Mouse (Mus musculus) hindbrain, embryonic 10.5 days (tissue): Measurements from ENCODE around the gene Bloc1s1. TPM values are rescaled to one million over a fixed set of nuclear protein-coding genes. Genes with fewer than 3 reads are reported as not detected.

ENCODE experiments used
- DNase-seq: peaks from one replicate; pipeline ENCODE4 v3.0.0-alpha.2; 2017; ENCODE audit warnings: low spot score
- H3K27ac ChIP-seq: fragments of 300-500 bp; sonication (generic); 2 replicates; pipeline ENCODE4 v1.5.1; 2016; ENCODE audit warnings: mild to moderate bottlenecking, moderate library complexity
- H3K27me3 ChIP-seq: fragments of 300-500 bp; sonication (generic); 2 replicates; pipeline ENCODE4 v1.6.1; 2016; ENCODE audit warnings: mild to moderate bottlenecking; ENCODE audit not compliant: poor library complexity, insufficient read depth, severe bottlenecking
- H3K36me3 ChIP-seq: fragments of 300-500 bp; sonication (generic); 2 replicates; pipeline ENCODE4 v1.6.1; 2016; ENCODE audit warnings: mild to moderate bottlenecking, moderate library complexity
- H3K4me1 ChIP-seq: fragments of 300-500 bp; sonication (generic); replicated peaks from 2 replicates; pipeline ENCODE4 v1.6.1; 2016; ENCODE audit warnings: mild to moderate bottlenecking
- H3K4me3 ChIP-seq: fragments of 300-500 bp; sonication (generic); 2 replicates; pipeline ENCODE4 v1.5.1; 2016; ENCODE audit warnings: mild to moderate bottlenecking, moderate library complexity
- H3K9me3 ChIP-seq: fragments of 300-500 bp; sonication (generic); 2 replicates; pipeline ENCODE4 v1.6.1; 2016; ENCODE audit warnings: mild to moderate bottlenecking, moderate library complexity
- WGBS: fragments of 180-500 bp; shearing (Covaris S2); methylation state at CpG from one replicate; pipeline ENCODE4 v1.1.7; 2016; 5-methylcytosine and 5-hydroxymethylcytosine counted together
- polyA plus RNA-seq: library from polyadenylated mRNA; unstranded; fragments of >200 nt; fragmentation: Nextera tagmentation; extraction: Ambion mirVana; gene quantifications from 2 replicates; pipeline ENCODE4 v1.2.1, GENCODE M21; 2016

The Bloc1s1 gene
- 229 and 285 TPM in 2 replicates for polyA plus RNA-seq

DNA sequence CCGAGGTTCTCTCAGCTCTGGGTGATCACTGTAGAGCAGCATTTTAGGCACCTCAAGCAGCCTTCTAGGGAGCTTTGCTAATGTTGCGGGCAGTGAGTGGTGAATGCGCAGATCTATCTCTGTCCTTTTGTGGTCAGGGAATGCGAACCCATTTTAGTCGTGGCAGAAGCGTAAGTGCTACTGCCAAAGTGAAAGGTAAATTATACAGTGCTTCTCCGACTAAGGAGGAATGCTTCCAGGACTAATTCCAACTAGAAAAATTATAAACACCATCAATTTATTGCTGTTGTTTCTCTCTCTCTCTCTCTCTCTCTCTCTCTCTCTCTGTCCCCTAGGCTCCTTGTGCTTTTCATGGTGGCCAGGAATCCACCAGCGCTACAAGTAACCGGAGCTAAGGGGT, at the start of gene Bloc1s1:
Bloc1s1 (minus strand) TSS at position 101 of the 400 bp plus-strand sequence.
- peak within 1 kb of the TSS; percentile 91 for H3K27ac ChIP-seq
- H3K4me3 ChIP-seq = peak within 1 kb of the TSS; percentile 78
- DNase-seq = no peak
- H3K9me3 ChIP-seq = no peaks in the 10 kb centered on the region
- peaks cover 17% of the 10 kb centered on the region for H3K27me3 ChIP-seq
- 65% methylated on average over 9 of the region's 9 CpGs for WGBS
- H3K4me1 ChIP-seq = peaks cover 48% of the 10 kb centered on the region
- H3K36me3 ChIP-seq = 0 out of 2 replicates have a peak, but pooled peaks cover 3% of the 10 kb centered on the region

DNA sequence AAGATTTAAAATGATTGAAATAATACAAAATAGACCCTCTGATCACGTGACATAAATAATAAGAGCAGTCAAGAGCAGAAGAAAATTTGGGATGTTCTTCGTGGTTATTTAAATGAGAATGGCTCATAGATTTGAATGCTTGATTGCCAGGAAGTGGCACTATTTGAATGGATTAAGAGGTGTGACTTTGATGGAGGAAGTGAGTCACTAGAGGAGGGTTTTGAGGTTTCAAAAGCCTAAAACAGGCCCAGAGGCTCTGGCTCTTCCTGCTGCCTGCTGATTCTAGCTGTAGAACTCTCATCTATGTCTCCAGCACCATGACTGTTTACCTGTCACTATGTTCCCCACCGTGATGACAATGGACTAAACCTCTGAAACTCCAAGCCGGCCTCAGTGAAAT, 49.0 kb upstream of the Bloc1s1 start:
- H3K27me3 ChIP-seq = no peaks in the 10 kb centered on the region
- H3K4me3 ChIP-seq = no peak overlapping the region
- no peaks in the 10 kb centered on the region for H3K9me3 ChIP-seq
- WGBS = 81% methylated on average over 4 of the region's 4 CpGs
- no peaks in the 10 kb centered on the region for H3K36me3 ChIP-seq
- 0 out of 2 replicates have a peak, but pooled peaks cover 3% of the 10 kb centered on the region for H3K4me1 ChIP-seq
- H3K27ac ChIP-seq = no peak overlapping the region
- DNase-seq = no peak

DNA sequence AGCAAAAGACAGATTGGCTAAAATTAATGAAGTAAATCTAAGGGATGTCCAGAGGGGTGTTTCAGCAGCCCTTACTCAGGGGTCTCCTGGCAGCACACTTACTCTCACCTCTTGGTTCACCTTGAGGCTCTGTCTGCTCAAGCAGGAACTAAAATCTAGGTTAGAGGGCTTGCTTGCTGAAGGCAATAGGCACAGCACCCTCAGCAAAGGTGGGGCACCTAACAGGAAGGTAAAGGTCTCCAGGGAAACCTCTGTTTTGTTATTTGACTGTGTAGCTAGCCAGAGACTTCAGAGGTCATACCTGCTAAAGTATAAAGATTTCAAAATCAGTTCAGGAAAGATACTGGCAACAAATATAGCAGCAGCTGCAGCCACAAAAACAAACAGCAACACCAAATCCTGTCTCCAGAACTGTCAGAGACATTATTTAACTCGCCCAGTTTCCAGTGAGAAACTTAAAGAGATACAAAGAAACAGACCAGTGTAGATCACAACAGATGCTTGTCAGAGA, 47.0 kb upstream of the Bloc1s1 start:
- Histone ChIP-seq H3K9me3 (no peaks in the 10 kb centered on the region), H3K27ac (no peak overlapping the region), H3K4me1 (no peaks in the 10 kb centered on the region), H3K36me3 (no peaks in the 10 kb centered on the region), H3K27me3 (no peaks in the 10 kb centered on the region), H3K4me3 (no peak overlapping the region)
- 51% methylated on average over 1 of the region's 1 CpGs for WGBS
- DNase-seq = no peak

- no peaks in the 10 kb centered on the region for H3K27me3 ChIP-seq
- WGBS = 38% methylated on average over 1 of the region's 1 CpGs
- H3K36me3 ChIP-seq = no peaks in the 10 kb centered on the region
- no peaks in the 10 kb centered on the region for H3K4me1 ChIP-seq
- no peaks in the 10 kb centered on the region for H3K9me3 ChIP-seq
- no peak overlapping the region for H3K4me3 ChIP-seq
- H3K27ac ChIP-seq = no peak overlapping the region
- no peak for DNase-seq
Observed at GRCm38 (mm10) chr10:128968341-128968749, 44.5 kb upstream of the Bloc1s1 start.

DNA sequence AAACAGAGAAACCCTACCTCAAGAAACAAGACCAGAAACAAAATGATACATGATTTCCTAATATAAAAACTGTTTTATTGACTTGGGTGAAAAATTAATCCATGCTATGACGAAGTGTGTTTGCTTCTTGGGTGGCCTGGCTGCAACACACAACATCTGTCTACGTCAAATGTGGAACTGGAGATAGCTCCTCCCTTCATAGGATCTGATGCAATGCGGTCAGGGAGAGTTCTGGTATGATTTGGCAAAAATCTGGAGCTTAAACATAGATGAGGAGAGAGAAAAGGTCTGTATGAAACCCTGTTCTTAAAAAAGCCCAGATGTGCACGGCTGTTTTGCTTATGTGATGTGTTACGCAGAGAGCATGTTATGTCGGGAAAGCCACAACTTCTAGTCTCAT, 42.0 kb upstream of the Bloc1s1 start:
- 89% methylated on average over 6 of the region's 6 CpGs for WGBS
- H3K9me3 ChIP-seq = no peaks in the 10 kb centered on the region
- no peaks in the 10 kb centered on the region for H3K4me1 ChIP-seq
- H3K27ac ChIP-seq = no peak overlapping the region
- H3K27me3 ChIP-seq = no peaks in the 10 kb centered on the region
- no peak for DNase-seq
- no peaks in the 10 kb centered on the region for H3K36me3 ChIP-seq
- no peak overlapping the region for H3K4me3 ChIP-seq

DNA sequence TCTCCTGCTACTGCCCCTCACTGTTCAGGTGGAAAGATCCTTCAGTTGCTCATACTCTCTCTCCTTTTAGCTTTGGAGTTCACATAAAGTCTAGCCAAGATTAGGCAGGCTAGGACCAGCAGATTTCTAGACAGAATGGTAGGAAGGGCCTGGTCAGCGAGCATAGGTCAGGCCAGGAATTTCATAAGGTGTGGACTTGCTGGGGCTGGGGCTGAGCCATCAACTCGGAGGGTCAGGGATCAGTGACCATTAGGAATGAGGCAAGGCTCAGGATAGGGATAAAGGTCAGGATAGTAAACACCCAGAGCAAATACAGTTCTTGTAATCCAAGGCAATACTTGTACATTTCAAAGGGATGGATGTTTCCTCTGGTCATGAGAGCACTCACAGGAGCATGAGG, 41.1 kb upstream of the Bloc1s1 start:
- 62% methylated on average over 2 of the region's 2 CpGs for WGBS
- Histone ChIP-seq H3K27ac (no peak overlapping the region), H3K9me3 (no peaks in the 10 kb centered on the region), H3K27me3 (no peaks in the 10 kb centered on the region), H3K4me3 (no peak overlapping the region), H3K36me3 (no peaks in the 10 kb centered on the region), H3K4me1 (no peaks in the 10 kb centered on the region)
- DNase-seq = no peak

DNA sequence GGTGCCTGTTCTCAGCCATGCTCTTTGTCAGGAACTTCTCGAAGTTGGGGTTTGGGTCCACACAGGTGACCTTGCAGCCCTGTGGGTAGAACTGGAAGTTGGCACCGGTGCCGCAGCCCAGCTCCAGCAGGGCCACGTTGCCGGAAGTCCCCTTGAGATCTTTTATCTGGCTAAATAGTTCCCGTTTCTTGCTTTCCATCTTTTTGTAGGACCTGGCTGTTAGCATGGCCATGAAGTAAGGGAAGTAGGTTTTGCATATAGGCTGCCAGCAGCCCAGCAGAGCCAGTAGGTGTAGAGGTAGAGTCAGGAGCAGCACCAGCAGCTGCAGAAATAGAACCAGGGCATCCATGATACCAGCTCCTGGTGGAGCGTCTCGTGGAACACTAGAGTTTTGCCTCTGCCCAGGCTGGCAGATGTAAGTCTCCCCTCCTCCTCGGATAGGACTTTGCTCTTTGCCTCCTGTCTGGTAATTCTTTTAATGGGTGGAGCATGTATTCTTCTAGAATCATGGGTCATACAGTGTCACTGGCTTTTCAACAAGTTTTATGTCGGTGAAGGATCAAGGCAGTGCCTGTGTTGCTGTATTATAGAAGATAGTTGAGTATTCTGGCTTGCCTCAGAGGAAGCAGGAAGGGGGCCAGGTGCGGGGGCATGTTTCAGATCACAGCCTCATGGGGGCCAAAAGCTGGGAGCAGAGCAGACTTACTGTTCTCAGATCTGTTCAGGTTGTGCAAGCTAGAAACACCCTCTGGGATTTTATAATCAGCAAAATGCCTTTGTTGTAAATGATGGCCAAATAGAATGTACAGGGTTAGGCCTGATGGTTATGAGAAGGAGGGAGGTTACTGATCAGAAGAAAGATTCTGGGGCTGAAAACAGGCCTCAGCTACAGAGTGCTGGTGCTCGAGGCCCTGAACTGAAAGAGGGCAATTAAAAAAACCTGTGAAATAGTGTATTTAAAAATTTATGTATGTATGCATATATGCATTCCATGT, 37.1 kb upstream of the Bloc1s1 start, which contains the start of gene Mettl7b:
Mettl7b (minus strand) TSS at position 399 of the 995 bp plus-strand sequence.
- no peaks in the 10 kb centered on the region for H3K9me3 ChIP-seq
- 87% methylated on average over 12 of the region's 12 CpGs for WGBS

GRCm38 (mm10) chr10:128960142-128960541, 36.3 kb upstream of the Bloc1s1 start:
- 83% methylated on average over 4 of the region's 4 CpGs for WGBS
- Histone ChIP-seq H3K4me1 (no peaks in the 10 kb centered on the region), H3K9me3 (no peaks in the 10 kb centered on the region), H3K27me3 (no peaks in the 10 kb centered on the region), H3K27ac (no peak overlapping the region), H3K36me3 (no peaks in the 10 kb centered on the region), H3K4me3 (no peak overlapping the region)
- no peak for DNase-seq

More for the DNA sequence above, 37.1 kb upstream of the Bloc1s1 start, which contains the start of gene Mettl7b:
- H3K36me3 ChIP-seq = no peaks in the 10 kb centered on the region
- no peaks in the 10 kb centered on the region for H3K4me1 ChIP-seq
- no peak for DNase-seq
- H3K27me3 ChIP-seq = no peaks in the 10 kb centered on the region
- no peak within 1 kb of the TSS for H3K4me3 ChIP-seq
- H3K27ac ChIP-seq = no peak within 1 kb of the TSS

GRCm38 (mm10) chr10:128958340-128958739, 34.5 kb upstream of the Bloc1s1 start:
- 79% methylated on average over 10 of the region's 10 CpGs for WGBS
- H3K36me3 ChIP-seq = no peaks in the 10 kb centered on the region
- no peak overlapping the region for H3K4me3 ChIP-seq
- H3K4me1 ChIP-seq = no peaks in the 10 kb centered on the region
- no peaks in the 10 kb centered on the region for H3K27me3 ChIP-seq
- no peaks in the 10 kb centered on the region for H3K9me3 ChIP-seq
- H3K27ac ChIP-seq = no peak overlapping the region
- no peak for DNase-seq

- 69% methylated on average over 16 of the region's 16 CpGs for WGBS
- H3K4me1 ChIP-seq = no peaks in the 10 kb centered on the region
- H3K27ac ChIP-seq = no peak overlapping the region
- DNase-seq = no peak
- H3K4me3 ChIP-seq = no peak overlapping the region
- no peaks in the 10 kb centered on the region for H3K9me3 ChIP-seq
- no peaks in the 10 kb centered on the region for H3K36me3 ChIP-seq
- no peaks in the 10 kb centered on the region for H3K27me3 ChIP-seq
Observed at GRCm38 (mm10) chr10:128950208-128950887, 26.5 kb upstream of the Bloc1s1 start.

DNA sequence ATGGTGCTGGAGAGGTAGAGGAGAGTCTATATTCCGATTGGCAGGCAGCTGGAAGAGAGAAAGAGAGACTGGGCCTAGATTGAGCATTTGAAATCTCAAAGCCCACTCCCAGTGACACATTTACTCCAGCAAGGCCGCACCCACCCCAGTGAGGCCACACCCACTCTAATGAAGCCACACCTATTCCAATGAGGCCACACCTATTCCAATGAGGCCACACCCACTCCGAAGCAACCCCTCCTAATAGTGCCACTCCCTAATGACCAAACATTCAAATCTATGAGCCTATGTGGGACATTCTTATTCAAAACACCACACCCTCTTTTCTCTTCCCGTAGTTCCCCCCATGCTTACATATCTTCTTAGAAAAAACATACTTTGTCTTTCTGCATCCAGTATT, 23.7 kb upstream of the Bloc1s1 start:
- no peaks in the 10 kb centered on the region for H3K4me1 ChIP-seq

GRCm38 (mm10) chr10:128945675-128946074, 21.8 kb upstream of the Bloc1s1 start:
- no peak for DNase-seq
- H3K27ac ChIP-seq = no peak overlapping the region
- no peaks in the 10 kb centered on the region for H3K9me3 ChIP-seq
- no peaks in the 10 kb centered on the region for H3K36me3 ChIP-seq
- H3K4me1 ChIP-seq = no peaks in the 10 kb centered on the region
- H3K4me3 ChIP-seq = no peak overlapping the region
- H3K27me3 ChIP-seq = no peaks in the 10 kb centered on the region; the same call in 1 of the 2 replicates
- WGBS = 20% methylated on average over 3 of the region's 3 CpGs

More for the DNA sequence above, 23.7 kb upstream of the Bloc1s1 start:
- WGBS = 94% methylated on average over 4 of the region's 4 CpGs
- Histone ChIP-seq H3K27ac (no peak overlapping the region), H3K36me3 (no peaks in the 10 kb centered on the region), H3K27me3 (no peaks in the 10 kb centered on the region; the same call in 1 of the 2 replicates), H3K9me3 (no peaks in the 10 kb centered on the region), H3K4me3 (no peak overlapping the region)
- DNase-seq = no peak
